Mouse (Mus musculus) kidney, embryonic 14.5 days (tissue): ENCODE measurements at regions not wholly inside any gene's neighbourhood (a gene's known extent, or its start where the extent isn't known, plus 50 kb on each side); places are given as distances from the start of the nearest gene placed in this dataset.

Experiments used
- ATAC-seq: fragments of 200-750 bp; cut with Nextera tagmentation; 2 replicates; pipeline ENCODE4 v1.8.0; 2017; ENCODE audit warnings: moderate number of reproducible peaks, mild to moderate bottlenecking, moderate TSS enrichment, moderate library complexity; ENCODE audit not compliant: low FRiP score, low TSS enrichment
- H3K27ac ChIP-seq: fragments of 300-500 bp; sonication (generic); 2 replicates; pipeline ENCODE4 v1.5.1; 2014; ENCODE audit warnings: low read depth, mild to moderate bottlenecking, low read length, moderate library complexity, mixed read lengths
- H3K27me3 ChIP-seq: fragments of 300-500 bp; sonication (generic); 2 replicates; pipeline ENCODE4 v1.6.1; 2014; ENCODE audit warnings: mild to moderate bottlenecking, low read length; ENCODE audit not compliant: control insufficient read depth, insufficient read depth
- H3K36me3 ChIP-seq: fragments of 300-500 bp; sonication (generic); 2 replicates; pipeline ENCODE4 v1.6.1; 2014; ENCODE audit warnings: low read length, mixed read lengths; ENCODE audit not compliant: control insufficient read depth, insufficient read depth
- H3K4me1 ChIP-seq: fragments of 300-500 bp; sonication (generic); 2 replicates; pipeline ENCODE4 v1.6.1; 2014; ENCODE audit warnings: low read length, mixed read lengths; ENCODE audit not compliant: control insufficient read depth, insufficient read depth
- H3K4me2 ChIP-seq: fragments of 300-500 bp; sonication (generic); replicated peaks from 2 replicates; pipeline ENCODE4 v1.6.1; 2014; ENCODE audit warnings: low read depth, mild to moderate bottlenecking, low read length
- H3K4me3 ChIP-seq: fragments of 300-500 bp; sonication (generic); 2 replicates; pipeline ENCODE4 v1.5.1; 2014; ENCODE audit warnings: mild to moderate bottlenecking, low read length
- H3K9ac ChIP-seq: fragments of 300-500 bp; sonication (generic); 2 replicates; pipeline ENCODE4 v1.6.1; 2014; ENCODE audit warnings: low read depth, mild to moderate bottlenecking, low read length, moderate library complexity
- H3K9me3 ChIP-seq: fragments of 300-500 bp; sonication (generic); 2 replicates; pipeline ENCODE4 v1.6.1; 2016; ENCODE audit warnings: low read length; ENCODE audit not compliant: control insufficient read depth
- WGBS: fragments of 180-500 bp; shearing (Covaris S2); extraction: QIAGEN DNeasy Blood & Tissue Kit; methylation state at CpG from one replicate; pipeline ENCODE4 v1.1.7; 2014; 5-methylcytosine and 5-hydroxymethylcytosine counted together

GRCm38 (mm10) chr1:111699030-111699732 lies 165.5 kb downstream of the Dsel start:
- Histone ChIP-seq H3K4me3 (no peak overlapping the region), H3K36me3 (no peaks in the 10 kb centered on the region), H3K27ac (no peak overlapping the region), H3K4me2 (no peak overlapping the region), H3K27me3 (no peaks in the 10 kb centered on the region), H3K9me3 (no peaks in the 10 kb centered on the region), H3K4me1 (no peaks in the 10 kb centered on the region), H3K9ac (no peak overlapping the region)
- no peak for ATAC-seq

- Histone ChIP-seq H3K4me1 (no peaks in the 10 kb centered on the region), H3K9ac (no peak overlapping the region), H3K36me3 (no peaks in the 10 kb centered on the region), H3K27me3 (no peaks in the 10 kb centered on the region), H3K4me2 (no peak overlapping the region), H3K4me3 (no peak overlapping the region), H3K27ac (no peak overlapping the region), H3K9me3 (no peaks in the 10 kb centered on the region)
- 89% methylated on average over 1 of the region's 1 CpGs for WGBS
- no peak for ATAC-seq
Observed at GRCm38 (mm10) chr1:111660950-111661349, 203.8 kb downstream of the Dsel start.

GRCm38 (mm10) chr1:111660099-111660670 lies 204.5 kb downstream of the Dsel start:
- no peak overlapping the region for H3K27ac ChIP-seq
- H3K36me3 ChIP-seq, result no peaks in the 10 kb centered on the region
- H3K4me1 ChIP-seq, result no peaks in the 10 kb centered on the region
- no peaks in the 10 kb centered on the region for H3K27me3 ChIP-seq
- H3K4me2 ChIP-seq, result no peak overlapping the region
- 0 out of 2 replicates have a peak, but pooled peaks have one; percentile 24 for ATAC-seq
- H3K9me3 ChIP-seq, result no peaks in the 10 kb centered on the region
- WGBS, result 11% methylated on average over 2 of the region's 2 CpGs
- H3K9ac ChIP-seq, result no peak overlapping the region
- no peak overlapping the region for H3K4me3 ChIP-seq

GRCm38 (mm10) chr1:111633860-111634460 lies 230.8 kb downstream of the Dsel start:
- no peak overlapping the region for H3K4me2 ChIP-seq
- no peaks in the 10 kb centered on the region for H3K27me3 ChIP-seq
- WGBS, result 65% methylated on average over 3 of the region's 3 CpGs
- H3K9me3 ChIP-seq, result no peaks in the 10 kb centered on the region
- H3K9ac ChIP-seq, result no peak overlapping the region
- no peaks in the 10 kb centered on the region for H3K4me1 ChIP-seq
- ATAC-seq, result no peak
- H3K36me3 ChIP-seq, result no peaks in the 10 kb centered on the region
- H3K27ac ChIP-seq, result no peak overlapping the region
- no peak overlapping the region for H3K4me3 ChIP-seq
